Mouse (Mus musculus) lung, postnatal 0 days (tissue): ENCODE data around the gene 1700125H20Rik.

Experiments
- CTCF ChIP-seq: IDR thresholded peaks from 2 replicates; pipeline ENCODE4 v1.5.1; 2016; ENCODE audit warnings: antibody characterized with exemption, mild to moderate bottlenecking
- EP300 ChIP-seq: IDR thresholded peaks from 2 replicates; pipeline ENCODE4 v1.6.1; 2016; ENCODE audit warnings: antibody characterized with exemption, mild to moderate bottlenecking, control low read depth

DNA sequence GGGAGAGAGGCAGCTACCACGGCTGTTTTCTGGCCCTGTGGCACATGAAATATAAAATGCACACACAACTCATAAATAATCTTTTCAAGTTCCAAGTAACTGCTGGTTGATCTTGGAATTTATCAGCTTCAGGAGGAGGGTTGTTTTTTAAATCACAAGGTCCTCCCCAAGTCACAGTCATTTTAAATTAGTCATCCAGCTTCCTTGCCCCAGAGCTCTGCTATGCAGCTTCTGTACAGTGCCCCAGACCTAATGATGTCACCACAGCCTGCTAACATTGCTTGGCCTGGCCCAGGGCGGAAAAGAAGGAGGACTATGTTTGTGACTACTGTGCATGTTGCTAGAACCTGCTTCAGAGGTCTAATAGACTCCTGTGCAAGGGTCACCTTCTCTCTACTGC is 12.9 kb upstream of the 1700125H20Rik start:
- TF ChIP-seq CTCF (no peak), EP300 (no peak)
